Mouse (Mus musculus) thymus, postnatal 0 days (tissue): ENCODE measurements around the gene Mtap. TPM values are rescaled to one million over a fixed set of nuclear protein-coding genes. Genes with fewer than 3 reads are reported as not detected.

ENCODE experiments used
- DNase-seq: peaks from one replicate; pipeline ENCODE4 v3.0.0-alpha.2; 2015; ENCODE audit warnings: low spot score
- polyA plus RNA-seq: library from polyadenylated mRNA; unstranded; fragments of >200 nt; fragmentation: Nextera tagmentation; extraction: Ambion mirVana; gene quantifications from 2 replicates; pipeline ENCODE4 v1.2.1, GENCODE M21; 2015

Gene Mtap
- polyA plus RNA-seq, result 56.8 and 59.0 TPM in 2 replicates

- peak; percentile 81 for DNase-seq
These were observed at the start of gene Mtap for GRCm38 (mm10) chr4:89136906-89137541. Mtap (plus strand) TSS chr4:89137122.

- DNase-seq, result no peak
These were observed 47.8 kb upstream of the Mtap start for GRCm38 (mm10) chr4:89089110-89089509.

- DNase-seq, result no peak
These were observed 46.7 kb upstream of the Mtap start for GRCm38 (mm10) chr4:89090217-89090616.

GRCm38 (mm10) chr4:89092153-89092552, 44.8 kb upstream of the Mtap start:
- DNase-seq, result peak; percentile 18

- no peak for DNase-seq
These were observed 42.1 kb upstream of the Mtap start for GRCm38 (mm10) chr4:89094773-89095172.

- no peak for DNase-seq
These were observed 38.7 kb upstream of the Mtap start for GRCm38 (mm10) chr4:89098261-89098660.

- DNase-seq, result no peak
These were observed 35.6 kb upstream of the Mtap start for GRCm38 (mm10) chr4:89101276-89101675.

GRCm38 (mm10) chr4:89102283-89102682, 34.6 kb upstream of the Mtap start:
- no peak for DNase-seq

- DNase-seq, result no peak
These were observed 31.4 kb upstream of the Mtap start for GRCm38 (mm10) chr4:89105486-89105885.

- DNase-seq, result no peak
These were observed 30.4 kb upstream of the Mtap start for GRCm38 (mm10) chr4:89106505-89106904.

- no peak for DNase-seq
These were observed 24.7 kb upstream of the Mtap start for GRCm38 (mm10) chr4:89112168-89112710.

- DNase-seq, result no peak
These were observed 24.1 kb upstream of the Mtap start for GRCm38 (mm10) chr4:89112782-89113181.

- DNase-seq, result no peak
These were observed 20.9 kb upstream of the Mtap start for GRCm38 (mm10) chr4:89116006-89116405.

- DNase-seq, result no peak
These were observed 17.0 kb upstream of the Mtap start for GRCm38 (mm10) chr4:89119900-89120299.

GRCm38 (mm10) chr4:89120353-89120752, 16.6 kb upstream of the Mtap start:
- no peak for DNase-seq

GRCm38 (mm10) chr4:89123446-89124243, 13.3 kb upstream of the Mtap start:
- DNase-seq, result no peak

GRCm38 (mm10) chr4:89127674-89128073, 9.2 kb upstream of the Mtap start:
- DNase-seq, result no peak

- peak; percentile 69 for DNase-seq
These were observed 8.6 kb upstream of the Mtap start for GRCm38 (mm10) chr4:89128080-89128936.

GRCm38 (mm10) chr4:89128937-89129277, 8.0 kb upstream of the Mtap start:
- DNase-seq, result no peak

- DNase-seq, result peak; percentile 83
These were observed 7.5 kb upstream of the Mtap start for GRCm38 (mm10) chr4:89129311-89129913.

GRCm38 (mm10) chr4:89131795-89132194, 5.1 kb upstream of the Mtap start:
- DNase-seq, result no peak
